Mouse (Mus musculus): ENCODE measurements around the gene Gpc6.

Gpc6 gene

DNA sequence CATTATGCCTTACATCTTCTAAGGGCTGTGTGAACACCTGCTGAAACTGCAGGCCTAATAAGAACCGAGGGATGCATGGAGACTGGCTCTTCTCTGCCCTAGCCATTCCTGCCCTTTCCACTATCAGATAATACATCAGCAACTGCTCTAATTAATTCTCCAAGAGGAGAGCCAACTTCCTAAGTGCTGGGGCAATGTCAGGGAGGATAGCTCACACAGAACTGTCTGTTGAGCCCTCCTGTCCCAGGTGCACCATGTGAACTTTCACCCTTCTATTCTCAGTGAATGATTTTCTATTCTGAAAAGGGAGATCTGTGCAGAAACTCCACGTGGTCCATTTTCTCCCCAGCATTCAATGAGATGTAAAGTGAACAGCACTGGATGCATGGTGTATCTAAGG is 136.0 kb downstream of the Gpc6 start:
- DNase-seq (ENCODE audit: low spot score in 2 of 2) = no peak

DNA sequence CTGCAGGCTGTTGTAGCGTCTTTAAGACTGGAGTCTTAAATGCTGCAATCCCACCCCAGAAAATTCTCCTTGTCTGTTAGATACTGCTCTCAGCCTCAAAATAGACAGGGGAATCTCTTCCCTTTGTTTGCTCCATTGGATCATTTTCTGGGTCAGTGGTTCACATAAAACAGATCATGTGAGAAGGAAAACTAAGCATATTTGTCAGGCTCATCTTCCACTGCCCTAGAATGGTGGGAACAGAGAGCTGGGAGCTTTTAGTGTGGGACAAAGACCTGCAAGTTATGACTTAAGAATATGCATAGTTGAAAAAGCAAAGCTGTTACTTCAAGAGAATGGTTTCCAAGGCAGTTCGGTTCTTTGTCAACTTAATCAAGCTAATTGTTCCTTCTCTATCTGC is 136.4 kb downstream of the Gpc6 start:
- no peak for DNase-seq (ENCODE audit: low spot score in 2 of 2)

- no peak for DNase-seq (ENCODE audit: low spot score in 2 of 2)
These were observed 143.1 kb downstream of the Gpc6 start for GRCm38 (mm10) chr14:117068179-117068578.

DNA sequence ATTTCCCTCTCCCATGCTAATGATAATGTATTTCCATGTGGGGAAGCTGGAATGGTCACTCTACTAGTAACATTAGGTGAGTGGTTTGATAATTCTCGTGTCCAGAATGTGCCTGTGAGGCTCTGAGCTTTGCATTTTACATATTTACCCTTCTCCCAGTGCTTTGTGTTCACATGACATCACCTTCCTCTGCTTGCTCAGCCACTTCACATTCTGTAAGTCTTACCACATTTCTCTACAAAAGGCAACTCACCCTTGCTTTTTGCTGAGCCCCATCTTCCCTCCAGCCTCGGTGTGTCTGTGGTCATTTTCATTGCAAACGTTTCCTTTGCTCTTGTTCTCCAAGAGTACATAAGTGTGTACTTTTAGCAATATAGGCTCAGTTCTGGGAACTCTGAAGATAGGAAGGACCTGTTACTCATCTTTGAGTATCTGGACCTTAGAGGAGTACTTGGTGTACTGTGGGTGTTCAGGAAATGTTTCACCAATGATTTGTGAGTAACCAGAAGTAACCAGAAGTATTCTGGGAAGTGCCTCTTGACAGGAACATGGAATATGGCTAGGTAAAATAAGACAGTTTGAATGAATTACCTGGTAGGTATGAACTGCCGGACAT is 145.5 kb downstream of the Gpc6 start:
- no peak for DNase-seq (ENCODE audit: low spot score in 2 of 2)

GRCm38 (mm10) chr14:117093586-117093985 is 168.5 kb downstream of the Gpc6 start:
- no peak for DNase-seq (ENCODE audit: low spot score in 2 of 2)

DNA sequence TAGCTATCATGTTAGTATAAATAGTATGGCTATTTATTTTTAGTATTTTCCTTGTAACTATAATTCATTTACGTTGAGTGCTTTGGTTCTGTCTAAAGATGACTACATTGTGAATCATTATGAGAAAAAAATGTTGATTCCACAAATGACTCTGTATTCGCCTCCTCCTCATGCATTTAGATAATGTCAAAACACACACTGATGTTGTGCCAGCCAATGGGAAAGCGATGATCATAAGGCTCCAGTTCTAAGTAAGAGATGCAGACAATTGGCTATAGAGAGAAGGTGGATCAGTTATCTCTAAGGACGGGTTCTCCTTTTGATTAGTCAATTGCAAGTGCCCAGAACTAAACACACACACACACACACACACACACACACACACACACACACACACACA is 181.8 kb downstream of the Gpc6 start:
- DNase-seq (ENCODE audit: low spot score in 2 of 2) = no peak

DNA sequence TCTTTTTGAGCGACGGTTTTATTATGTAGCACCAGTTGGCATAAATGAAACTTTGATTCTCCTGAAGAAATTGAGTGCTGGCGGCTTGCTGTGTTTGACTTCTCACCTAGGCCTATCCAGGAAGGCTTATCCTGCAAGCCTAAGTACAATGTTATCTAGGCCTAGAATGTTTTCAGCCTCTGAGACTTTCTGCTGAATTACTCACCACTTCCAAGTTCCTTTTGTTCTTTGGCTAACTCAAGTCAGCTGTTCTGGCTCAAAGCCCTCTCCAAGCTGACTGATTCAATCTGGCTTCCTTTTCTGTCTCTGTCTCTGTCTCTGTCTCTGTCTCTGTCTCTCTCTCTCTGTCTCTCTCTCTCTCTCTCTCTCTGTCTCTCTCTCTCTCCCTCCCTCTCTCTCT is 188.0 kb downstream of the Gpc6 start:
- DNase-seq (ENCODE audit: low spot score in 2 of 2) = no peak

GRCm38 (mm10) chr14:117122036-117122435 is 196.9 kb downstream of the Gpc6 start:
- DNase-seq (ENCODE audit: low spot score in 2 of 2) = no peak

GRCm38 (mm10) chr14:117130334-117130733 is 205.2 kb downstream of the Gpc6 start:
- no peak for DNase-seq (ENCODE audit: low spot score in 2 of 2)

DNA sequence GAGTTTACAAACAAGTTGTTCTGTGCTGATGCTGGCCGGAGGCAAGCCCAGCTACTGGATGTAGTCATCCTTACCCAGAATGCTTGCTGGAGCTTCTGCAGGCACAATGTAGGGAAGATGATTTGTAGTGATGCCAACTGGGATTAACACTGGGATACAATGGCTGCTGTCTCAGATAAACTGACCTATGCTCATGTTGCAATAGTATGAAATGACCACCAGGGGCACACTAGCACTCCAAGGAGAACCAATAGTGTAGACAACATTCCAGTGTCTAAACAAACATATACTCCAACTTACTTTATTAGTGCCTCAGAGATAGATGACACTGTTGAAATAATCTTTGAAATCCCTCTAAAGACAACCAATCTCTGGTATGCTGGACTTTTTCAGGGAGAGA is 206.2 kb downstream of the Gpc6 start:
- no peak for DNase-seq (ENCODE audit: low spot score in 2 of 2)

DNA sequence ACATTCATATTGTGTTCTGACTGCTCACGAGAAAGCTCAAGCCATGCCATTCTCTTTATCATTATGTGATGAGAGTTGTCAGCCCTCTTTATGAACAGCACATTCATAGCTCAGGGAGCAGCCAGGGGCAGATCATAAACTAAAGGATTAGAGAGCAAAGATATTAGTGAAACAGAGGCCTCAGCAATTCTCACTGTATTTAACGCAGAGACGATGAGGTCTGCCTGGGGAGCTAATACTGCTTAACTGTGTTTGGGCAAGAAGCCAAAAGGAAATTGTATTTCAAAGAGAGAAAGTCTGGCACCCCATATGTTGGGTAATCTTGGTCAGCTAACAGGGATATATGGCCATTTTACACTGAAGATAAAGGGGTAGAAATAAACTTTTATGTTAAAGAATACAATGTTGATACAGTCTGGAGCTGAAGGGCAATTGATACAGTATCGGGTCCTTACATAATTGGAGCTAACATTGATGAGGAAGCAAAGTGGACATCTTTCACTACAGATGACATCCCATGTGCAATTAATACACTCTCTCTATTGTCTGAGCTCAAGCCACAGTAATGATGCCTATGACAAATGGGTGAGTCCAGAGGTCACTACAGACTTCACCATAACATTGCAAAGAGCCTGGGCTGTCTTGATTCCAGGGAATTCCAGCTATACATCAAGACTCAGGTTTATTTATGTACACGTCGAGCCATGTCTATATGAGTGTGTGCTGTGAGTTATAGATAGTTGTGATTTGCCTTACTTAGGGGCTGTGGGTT is 216.1 kb downstream of the Gpc6 start:
- DNase-seq (ENCODE audit: low spot score in 2 of 2) = no peak

DNA sequence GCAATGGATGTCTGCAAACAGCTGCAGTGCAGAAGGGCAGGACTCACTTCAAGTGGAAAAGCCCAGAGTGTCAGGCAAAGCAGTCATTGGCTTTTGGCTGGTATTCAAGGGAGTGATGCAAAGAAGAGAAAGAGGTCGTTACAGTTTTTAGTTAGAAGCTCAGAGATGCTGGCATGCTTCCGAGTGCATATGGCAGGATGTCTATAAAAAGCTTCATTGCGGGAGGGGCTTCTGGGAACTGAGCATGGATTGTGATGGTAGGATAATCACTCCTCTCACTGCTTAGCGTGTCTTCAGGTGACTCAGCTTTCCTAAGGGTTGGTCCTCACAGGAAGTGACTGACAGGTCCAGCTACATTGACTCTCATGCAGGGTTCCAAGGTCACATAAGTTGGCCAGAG is 221.0 kb downstream of the Gpc6 start:
- DNase-seq (ENCODE audit: low spot score in 2 of 2) = no peak

- DNase-seq (ENCODE audit: low spot score in 2 of 2) = no peak
These were observed 221.6 kb downstream of the Gpc6 start for GRCm38 (mm10) chr14:117146665-117147064.

GRCm38 (mm10) chr14:117151621-117152020 is 226.5 kb downstream of the Gpc6 start:
- DNase-seq (ENCODE audit: low spot score in 2 of 2) = no peak

DNA sequence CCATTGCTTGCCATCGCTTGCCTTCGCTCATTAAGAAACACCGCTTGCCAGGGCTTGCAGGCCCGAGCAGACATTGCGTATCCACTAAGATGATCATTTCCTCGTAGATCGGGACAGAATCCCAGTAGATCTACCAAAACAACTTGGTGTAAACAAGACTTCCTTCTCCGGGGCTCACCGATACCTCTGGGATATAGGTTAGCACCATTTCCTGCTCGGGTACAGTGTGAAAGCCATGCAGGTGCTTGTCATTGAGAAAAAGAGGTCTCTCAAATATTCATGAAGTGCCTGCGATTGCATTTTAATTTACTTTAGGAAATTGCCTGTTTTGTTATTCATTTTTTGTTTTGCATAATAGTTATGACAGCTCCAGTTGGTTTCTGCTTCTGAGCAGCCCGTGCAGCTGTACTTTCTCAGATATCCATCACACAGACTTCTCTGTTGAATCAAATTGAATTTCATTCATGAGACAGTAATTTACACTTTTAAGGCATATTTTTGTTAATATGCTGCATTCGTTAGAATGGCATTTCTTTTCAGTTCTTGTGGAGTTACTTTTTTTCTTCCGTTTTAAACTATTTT is 230.9 kb downstream of the Gpc6 start:
- DNase-seq (ENCODE audit: low spot score in 2 of 2) = no peak

DNA sequence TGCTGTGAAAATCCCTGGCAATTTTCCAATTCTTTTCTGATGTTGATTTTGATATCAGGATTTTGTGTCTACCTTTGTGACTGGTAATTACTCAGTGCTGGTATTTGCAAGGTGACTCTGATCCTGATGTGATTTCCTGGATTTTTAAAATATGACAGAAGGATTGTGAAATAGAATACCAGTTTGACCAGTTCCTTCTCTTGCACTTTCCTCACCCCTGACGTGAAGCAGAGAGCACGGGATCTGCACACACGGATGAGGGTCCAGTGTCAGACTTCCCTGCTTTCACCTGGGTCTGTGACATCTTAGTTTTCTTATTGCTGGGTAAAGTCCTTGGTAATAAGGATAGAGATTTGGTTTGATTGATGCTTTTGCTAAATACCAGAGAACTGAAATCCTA is 232.3 kb downstream of the Gpc6 start:
- no peak for DNase-seq (ENCODE audit: low spot score in 2 of 2)

DNA sequence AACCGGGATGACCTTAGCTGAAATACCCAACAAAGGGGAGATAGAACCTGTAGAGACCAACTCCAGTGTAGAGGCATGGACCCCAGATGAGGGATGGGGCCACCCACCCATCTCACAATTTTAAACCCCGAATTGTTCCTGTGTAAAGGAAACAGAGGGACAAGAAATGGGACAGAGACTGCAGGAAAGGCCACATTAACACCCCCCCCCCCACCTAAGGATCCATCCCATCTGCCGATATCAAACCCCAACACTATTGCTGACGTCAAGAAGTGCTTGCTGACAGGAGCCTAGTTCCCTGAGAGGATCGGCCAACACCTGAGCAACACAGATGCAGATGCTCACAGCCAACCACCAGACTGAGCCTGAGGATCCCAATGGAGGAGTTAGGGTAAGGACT is 241.2 kb downstream of the Gpc6 start:
- no peak for DNase-seq (ENCODE audit: low spot score in 2 of 2)

DNA sequence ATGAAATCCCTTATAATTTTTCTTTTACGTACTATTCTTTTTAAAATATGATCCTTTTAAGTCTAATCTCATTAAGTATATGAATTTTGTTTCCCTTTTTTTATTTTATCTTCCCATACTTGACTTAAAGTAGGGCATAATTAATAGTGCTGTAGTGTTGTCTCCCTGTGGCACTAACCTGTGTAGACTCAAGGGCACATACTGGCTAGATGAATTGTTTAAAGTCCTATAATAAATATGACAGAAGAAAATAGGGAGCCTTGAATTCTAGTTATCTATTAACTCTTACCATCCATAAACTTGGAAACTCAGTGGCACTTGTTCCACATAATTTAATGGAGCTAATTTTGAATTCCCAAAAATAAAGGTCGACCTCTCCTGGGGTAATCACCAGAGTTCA is 268.2 kb downstream of the Gpc6 start:
- no peak for DNase-seq (ENCODE audit: low spot score in 2 of 2)

DNA sequence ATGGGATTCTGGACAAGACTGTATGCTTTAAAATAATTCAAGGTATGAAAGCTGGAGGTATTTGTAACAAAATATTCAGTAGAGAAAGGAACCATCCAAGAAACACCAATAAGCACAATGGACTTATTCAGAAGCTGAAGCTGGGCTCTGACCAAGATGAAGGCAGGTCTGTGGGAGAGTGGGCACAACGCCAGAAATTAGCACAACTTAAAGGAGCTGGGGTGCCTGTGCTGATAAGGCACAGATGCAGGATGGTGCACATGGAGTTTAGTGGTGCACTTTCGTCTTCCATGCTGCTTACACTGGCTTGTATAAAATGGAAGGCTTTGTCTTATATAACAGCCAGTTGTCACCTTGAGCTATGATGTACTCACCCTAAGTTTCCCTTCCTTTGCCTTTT is 276.9 kb downstream of the Gpc6 start:
- no peak for DNase-seq (ENCODE audit: low spot score in 2 of 2)

DNA sequence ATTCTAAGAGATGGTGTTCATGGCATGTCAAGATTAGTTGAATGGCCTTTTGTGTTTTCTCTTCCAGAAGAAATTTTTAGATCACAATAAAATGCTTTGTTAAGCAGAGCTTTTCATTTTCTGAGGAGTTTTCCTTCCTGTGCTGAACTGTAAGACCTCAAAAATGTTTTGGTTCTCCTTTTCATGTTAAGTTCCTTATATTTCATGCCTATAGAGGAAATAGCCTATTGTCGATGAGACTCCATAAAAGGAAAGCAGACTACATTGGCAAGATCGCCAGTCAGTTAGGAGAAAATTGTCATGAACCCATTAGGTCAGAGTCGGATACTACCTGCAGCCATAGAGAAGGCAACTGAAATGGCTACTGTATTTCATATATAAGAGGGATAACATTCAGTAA is 278.8 kb downstream of the Gpc6 start:
- no peak for DNase-seq (ENCODE audit: low spot score in 2 of 2)

- no peak for DNase-seq (ENCODE audit: low spot score in 2 of 2)
These were observed 289.3 kb downstream of the Gpc6 start for GRCm38 (mm10) chr14:117214373-117214772.

- DNase-seq (ENCODE audit: low spot score in 2 of 2) = no peak
These were observed 301.8 kb downstream of the Gpc6 start for GRCm38 (mm10) chr14:117226920-117227319.

GRCm38 (mm10) chr14:117230476-117230875 is 305.4 kb downstream of the Gpc6 start:
- no peak for DNase-seq (ENCODE audit: low spot score in 2 of 2)

Measured in cerebellum, postnatal 4 days (tissue).